Mouse (Mus musculus): ENCODE results near the gene Hoxc13. TPM values are rescaled to one million over a fixed set of nuclear protein-coding genes. Genes with fewer than 3 reads are reported as not detected.

Gene Hoxc13
- not detected for total RNA-seq (2023)

GRCm38 (mm10) chr15:102921053-102922011, at the start of gene Hoxc13:
Gene Hoxc13 (plus strand): TSS chr15:102921103.

GRCm38 (mm10) chr15:102936279-102936972, 15.5 kb downstream of the Hoxc13 start, which contains the start of gene Hoxc12:
Gene Hoxc12 (plus strand): TSS chr15:102936757.

DNA sequence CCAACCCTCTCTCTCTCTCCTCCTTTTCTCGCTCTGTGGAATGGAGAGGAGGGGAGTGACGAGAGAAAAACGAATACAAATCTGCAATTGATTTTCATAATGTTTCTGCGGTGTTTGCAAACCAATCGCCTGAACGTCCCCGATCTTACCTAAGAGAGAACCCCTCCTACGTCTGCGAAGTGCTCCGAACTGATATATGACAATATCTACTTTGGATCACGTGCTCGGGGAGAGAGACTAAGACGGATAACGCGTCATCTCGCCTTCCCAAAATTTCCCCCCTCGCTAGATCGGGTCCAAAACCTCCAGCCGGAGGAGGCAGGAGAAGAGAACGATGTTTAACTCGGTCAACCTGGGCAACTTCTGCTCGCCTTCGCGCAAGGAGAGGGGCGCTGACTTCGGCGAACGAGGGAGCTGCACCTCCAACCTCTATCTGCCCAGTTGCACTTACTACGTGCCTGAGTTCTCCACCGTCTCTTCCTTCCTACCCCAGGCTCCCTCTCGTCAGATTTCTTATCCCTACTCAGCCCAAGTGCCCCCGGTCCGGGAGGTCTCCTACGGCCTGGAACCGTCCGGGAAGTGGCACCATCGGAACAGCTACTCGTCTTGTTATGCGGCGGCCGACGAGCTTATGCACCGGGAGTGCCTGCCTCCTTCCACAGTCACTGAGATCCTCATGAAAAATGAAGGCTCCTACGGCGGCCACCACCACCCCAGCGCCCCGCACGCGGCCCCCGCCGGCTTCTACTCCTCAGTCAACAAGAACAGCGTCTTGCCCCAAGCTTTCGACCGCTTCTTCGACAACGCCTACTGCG, 33.5 kb downstream of the Hoxc13 start, which contains the start of gene Hoxc11:
Gene Hoxc11 (plus strand): TSS at position 236 of the 815 bp plus-strand sequence.

GRCm38 (mm10) chr15:102966776-102967311, 45.9 kb downstream of the Hoxc13 start, which contains the start of gene Hoxc10:
Gene Hoxc10 (plus strand): TSS chr15:102966796.

DNA sequence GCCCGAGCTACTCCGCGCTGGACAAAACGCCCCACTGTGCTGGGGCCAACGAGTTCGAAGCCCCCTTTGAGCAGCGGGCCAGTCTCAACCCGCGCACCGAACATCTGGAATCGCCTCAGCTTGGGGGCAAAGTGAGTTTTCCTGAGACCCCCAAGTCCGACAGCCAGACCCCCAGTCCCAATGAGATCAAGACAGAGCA, 46.3 kb downstream of the Hoxc13 start, which contains the start of gene Hoxc5:
Gene Hoxc5 (plus strand): TSS at position 132 of the 199 bp plus-strand sequence.

DNA sequence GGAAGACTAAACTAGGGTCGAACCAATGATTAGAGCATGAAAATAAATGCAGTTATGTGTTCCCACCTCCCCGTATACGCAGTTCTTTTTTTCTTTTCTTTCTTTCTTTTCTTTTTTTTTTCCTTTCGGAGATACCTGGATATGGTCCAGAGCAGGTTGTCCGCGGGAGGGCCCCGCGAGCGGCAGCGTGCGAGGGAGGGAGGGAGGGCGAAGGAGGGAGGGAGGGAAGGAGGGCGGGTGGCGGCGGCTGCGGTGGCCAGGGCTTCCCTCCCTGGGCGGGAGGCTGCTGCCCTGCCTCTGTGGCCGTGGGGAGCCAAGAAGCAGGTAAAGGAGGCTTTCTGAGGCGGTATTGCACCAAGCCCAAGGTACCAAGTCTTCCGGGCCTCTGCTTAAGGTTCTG, 55.3 kb downstream of the Hoxc13 start, which contains the start of gene Hoxc9:
Gene Hoxc9 (plus strand): TSS at position 269 of the 400 bp plus-strand sequence.

Other genes starting within 250 kb of the Hoxc13 start
- 1 to 10 TPM in 1 of 2 experiments, under 1 TPM in 1; 0.91 to 1.7 TPM for gene Atp5g2, start 248.8 kb upstream of the Hoxc13 start, total RNA-seq (2023)
- 10 to 100 TPM; 33.0 to 34.0 TPM for gene Calcoco1, start 198.9 kb upstream of the Hoxc13 start, total RNA-seq (2023)
- not detected for gene Hoxc12, start 15.7 kb downstream of the Hoxc13 start, total RNA-seq (2023)
- not detected for gene Hoxc11, start 33.3 kb downstream of the Hoxc13 start, total RNA-seq (2023)
- not detected for gene Hoxc10, start 45.7 kb downstream of the Hoxc13 start, total RNA-seq (2023)
- not detected for gene Hoxc5, start 46.3 kb downstream of the Hoxc13 start, total RNA-seq (2023)
- gene Hoxc9, start 55.3 kb downstream of the Hoxc13 start, total RNA-seq (2023): not detected
- not detected for gene Hoxc8, start 69.5 kb downstream of the Hoxc13 start, total RNA-seq (2023)
- under 1 TPM in 1 of 2 experiments, not detected in 1; 0.33 TPM for gene Hoxc6, start 77.2 kb downstream of the Hoxc13 start, total RNA-seq (2023)
- under 1 TPM in 1 of 2 experiments, not detected in 1; 0.24 TPM for gene Hoxc4, start 97.8 kb downstream of the Hoxc13 start, total RNA-seq (2023)
- 1 to 10 TPM; 3.2 to 3.5 TPM for gene Smug1, start 246.0 kb downstream of the Hoxc13 start, total RNA-seq (2023)

Measured in monocyte, adult 59 days (primary cell).